Mouse (Mus musculus) T-cell, adult 66 days (primary cell): ENCODE measurements around the gene Fam168a. TPM values are rescaled to one million over a fixed set of nuclear protein-coding genes. Genes with fewer than 3 reads are reported as not detected.

Experiments used
- total RNA-seq, 2 experiments: library from RNA; stranded (reverse); gene quantifications; 3 replicates in 1 of 2; 4 replicates in 1 of 2; pipeline ENCODE4 v1.2.4; 2023

The Fam168a gene
- 10 to 100 TPM; 46.0 to 51.9 TPM for total RNA-seq

DNA sequence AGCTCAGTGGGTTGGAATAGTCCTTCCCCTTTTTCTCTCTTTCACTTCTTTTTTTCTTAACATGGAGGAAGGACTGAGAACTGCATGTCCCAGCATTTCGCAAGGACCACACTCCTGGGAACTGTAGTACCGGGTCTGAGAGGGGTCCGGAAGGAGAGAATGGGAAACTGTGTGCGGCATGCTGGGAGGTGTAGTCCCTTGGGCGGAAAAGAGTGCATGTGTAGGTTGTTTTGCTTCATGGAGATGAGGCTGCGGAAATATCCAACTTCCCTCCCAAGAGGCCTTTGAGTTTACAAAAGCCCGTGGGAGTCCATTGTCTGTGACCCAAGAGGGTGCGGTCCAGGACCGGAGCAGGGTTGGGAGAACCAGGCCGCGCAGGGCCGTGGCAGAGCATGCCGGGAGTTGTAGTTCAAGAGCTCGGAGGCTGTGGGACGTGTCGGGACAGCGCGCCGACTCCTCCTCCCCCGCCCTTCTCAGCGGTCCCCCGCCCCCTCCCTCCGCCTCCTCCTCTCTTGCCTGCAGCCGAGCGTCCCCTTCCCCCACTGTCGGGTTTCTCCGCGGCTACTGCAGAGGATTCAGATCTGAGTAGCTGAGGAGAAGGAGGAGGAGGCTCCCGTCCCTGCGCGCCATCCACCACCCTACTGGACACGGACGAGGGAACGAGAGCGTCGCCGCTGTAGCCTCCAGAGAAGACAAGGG lies at the start of gene Fam168a:
Fam168a (plus strand) TSS at position 493 of the 699 bp plus-strand sequence.

DNA sequence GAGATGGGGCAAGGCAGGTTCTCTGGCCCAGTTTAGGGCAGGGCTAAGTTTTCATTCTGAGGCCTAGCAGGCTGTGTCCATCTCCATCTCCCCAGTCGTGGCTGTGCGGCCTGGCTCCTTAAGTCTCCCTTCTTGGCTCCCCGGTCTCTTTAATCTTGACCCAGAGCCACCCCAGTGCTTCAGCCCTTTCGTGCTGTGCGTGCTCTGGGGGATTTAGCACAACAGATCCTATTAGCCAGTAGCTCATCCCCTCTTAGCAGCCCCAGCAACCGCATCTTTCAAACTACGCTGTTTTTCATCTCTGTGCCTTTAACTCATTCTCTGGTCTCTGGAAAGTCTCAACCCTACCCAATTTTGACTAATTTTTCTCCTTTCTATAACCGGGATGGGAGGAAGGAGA lies 44.2 kb upstream of the Fam168a start, which contains the start of gene Plekhb1:
Plekhb1 (minus strand) TSS at position 184 of the 400 bp plus-strand sequence.

DNA sequence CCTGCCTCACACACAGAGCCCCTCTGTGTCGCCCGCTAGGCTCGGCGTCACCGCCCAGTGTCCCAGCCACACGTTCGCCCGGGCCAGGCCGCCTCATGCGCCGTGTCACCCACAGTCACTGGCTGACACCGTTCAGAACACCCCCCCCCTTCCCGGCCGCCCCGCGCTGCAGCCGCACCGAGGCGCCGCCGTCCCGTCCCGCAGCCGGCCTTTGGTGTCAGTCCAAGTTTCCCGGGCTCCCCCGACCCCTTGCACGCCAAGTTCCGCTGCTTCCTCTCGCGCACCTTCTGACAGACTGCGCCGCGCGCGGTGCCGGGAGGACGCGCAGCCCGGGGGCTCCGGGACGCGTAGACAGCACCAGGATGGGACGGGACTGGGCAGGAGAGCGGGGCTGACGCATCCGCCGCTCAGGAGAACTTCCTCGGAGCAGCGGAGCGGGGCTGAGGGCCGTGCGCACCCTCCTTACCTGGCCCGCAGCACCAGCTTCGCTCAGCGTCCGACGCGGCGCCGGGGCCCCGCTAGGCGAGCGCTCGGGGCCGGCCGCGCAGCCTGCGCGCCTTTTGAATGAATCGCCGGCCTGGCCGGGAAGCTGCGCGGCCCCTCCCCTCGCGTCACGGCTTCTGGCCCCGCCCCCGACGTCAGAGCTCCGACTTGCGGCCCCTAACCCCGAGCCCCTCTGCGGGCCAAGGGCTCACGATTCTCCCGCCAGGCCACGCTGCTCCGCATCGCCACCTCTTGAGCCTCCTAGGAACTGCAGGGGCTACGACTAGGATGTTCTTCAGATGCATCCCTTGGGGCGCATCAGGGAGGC lies 156.6 kb downstream of the Fam168a start, which contains the start of gene Relt:
Relt (minus strand) TSS at position 619 of the 811 bp plus-strand sequence.

Other genes with a start within 250 kb of the Fam168a start
- gene Ucp3, start 233.6 kb upstream of the Fam168a start, total RNA-seq = 1 to 10 TPM in 1 of 2 experiments, under 1 TPM in 1; 0.99 to 1.5 TPM
- gene Ucp2, start 213.3 kb upstream of the Fam168a start, total RNA-seq = 100 to 1,000 TPM; 625 to 675 TPM
- 1 to 10 TPM; 3.0 to 3.8 TPM for gene Dnajb13, start 191.7 kb upstream of the Fam168a start, total RNA-seq
- gene Coa4, start 169.6 kb upstream of the Fam168a start, total RNA-seq = 1 to 10 TPM; 5.5 to 7.2 TPM
- gene Rab6a, start 99.2 kb upstream of the Fam168a start, total RNA-seq = 10 to 100 TPM; 50.9 to 55.1 TPM
- gene Mrpl48, start 98.3 kb upstream of the Fam168a start, total RNA-seq = 10 to 100 TPM; 29.9 to 32.3 TPM
- not detected for gene Plekhb1, start 44.2 kb upstream of the Fam168a start, total RNA-seq
- 10 to 100 TPM; 35.2 to 41.3 TPM for gene Relt, start 156.8 kb downstream of the Fam168a start, total RNA-seq
- under 1 TPM; 0.09 to 0.20 TPM for gene Arhgef17, start 225.5 kb downstream of the Fam168a start, total RNA-seq